Mouse (Mus musculus) kidney, embryonic 14.5 days (tissue): ENCODE measurements around the gene Ddah1. TPM values are rescaled to one million over a fixed set of nuclear protein-coding genes. Genes with fewer than 3 reads are reported as not detected.
A peak's percentile ranks its signal among the peaks of the same experiment; 100 is the strongest.

Experiments used
- ATAC-seq: fragments of 200-750 bp; cut with Nextera tagmentation; 2 replicates; pipeline ENCODE4 v1.8.0; 2017; ENCODE audit warnings: moderate number of reproducible peaks, mild to moderate bottlenecking, moderate TSS enrichment, moderate library complexity; ENCODE audit not compliant: low FRiP score, low TSS enrichment
- H3K27ac ChIP-seq: fragments of 300-500 bp; sonication (generic); 2 replicates; pipeline ENCODE4 v1.5.1; 2014; ENCODE audit warnings: low read depth, mild to moderate bottlenecking, low read length, moderate library complexity, mixed read lengths
- H3K27me3 ChIP-seq: fragments of 300-500 bp; sonication (generic); 2 replicates; pipeline ENCODE4 v1.6.1; 2014; ENCODE audit warnings: mild to moderate bottlenecking, low read length; ENCODE audit not compliant: control insufficient read depth, insufficient read depth
- H3K36me3 ChIP-seq: fragments of 300-500 bp; sonication (generic); 2 replicates; pipeline ENCODE4 v1.6.1; 2014; ENCODE audit warnings: low read length, mixed read lengths; ENCODE audit not compliant: control insufficient read depth, insufficient read depth
- H3K4me1 ChIP-seq: fragments of 300-500 bp; sonication (generic); 2 replicates; pipeline ENCODE4 v1.6.1; 2014; ENCODE audit warnings: low read length, mixed read lengths; ENCODE audit not compliant: control insufficient read depth, insufficient read depth
- H3K4me2 ChIP-seq: fragments of 300-500 bp; sonication (generic); replicated peaks from 2 replicates; pipeline ENCODE4 v1.6.1; 2014; ENCODE audit warnings: low read depth, mild to moderate bottlenecking, low read length
- H3K4me3 ChIP-seq: fragments of 300-500 bp; sonication (generic); 2 replicates; pipeline ENCODE4 v1.5.1; 2014; ENCODE audit warnings: mild to moderate bottlenecking, low read length
- H3K9ac ChIP-seq: fragments of 300-500 bp; sonication (generic); 2 replicates; pipeline ENCODE4 v1.6.1; 2014; ENCODE audit warnings: low read depth, mild to moderate bottlenecking, low read length, moderate library complexity
- H3K9me3 ChIP-seq: fragments of 300-500 bp; sonication (generic); 2 replicates; pipeline ENCODE4 v1.6.1; 2016; ENCODE audit warnings: low read length; ENCODE audit not compliant: control insufficient read depth
- WGBS: fragments of 180-500 bp; shearing (Covaris S2); extraction: QIAGEN DNeasy Blood & Tissue Kit; methylation state at CpG from one replicate; pipeline ENCODE4 v1.1.7; 2014; 5-methylcytosine and 5-hydroxymethylcytosine counted together
- polyA plus RNA-seq: library from polyadenylated mRNA; unstranded; fragments of >200 nt; fragmentation: Nextera tagmentation; extraction: Ambion mirVana; gene quantifications from 2 replicates; pipeline ENCODE4 v1.2.1, GENCODE M21; 2014

Ddah1 gene
- polyA plus RNA-seq, 1 experiment from 2014 or later, result 63.2 TPM

GRCm38 (mm10) chr3:145828906-145829305 is 70.4 kb downstream of the Ddah1 start:
- 75% methylated on average over 5 of the region's 5 CpGs for WGBS
- no peaks in the 10 kb centered on the region for H3K36me3 ChIP-seq
- no peak overlapping the region for H3K27ac ChIP-seq
- no peak for ATAC-seq
- peaks cover 30% of the 10 kb centered on the region for H3K4me1 ChIP-seq
- no peaks in the 10 kb centered on the region for H3K9me3 ChIP-seq
- no peak overlapping the region for H3K4me3 ChIP-seq
- H3K4me2 ChIP-seq, result no peak overlapping the region
- no peak overlapping the region for H3K9ac ChIP-seq
- H3K27me3 ChIP-seq, result no peaks in the 10 kb centered on the region

- H3K9me3 ChIP-seq, result no peaks in the 10 kb centered on the region; the same call in 1 of the 2 replicates
These were observed 75.6 kb downstream of the Ddah1 start for GRCm38 (mm10) chr3:145833948-145834538.

GRCm38 (mm10) chr3:145838281-145838680 is 79.8 kb downstream of the Ddah1 start:
- Histone ChIP-seq H3K4me2 (no peak overlapping the region), H3K4me3 (no peak overlapping the region), H3K9ac (no peak overlapping the region), H3K27ac (no peak overlapping the region), H3K9me3 (no peaks in the 10 kb centered on the region; the same call in 1 of the 2 replicates), H3K36me3 (no peaks in the 10 kb centered on the region), H3K4me1 (0 out of 2 replicates have a peak, but pooled peaks cover 11% of the 10 kb centered on the region), H3K27me3 (no peaks in the 10 kb centered on the region)
- no peak for ATAC-seq

More at GRCm38 (mm10) chr3:145833948-145834538, 75.6 kb downstream of the Ddah1 start:
- H3K36me3 ChIP-seq, result no peaks in the 10 kb centered on the region
- H3K27me3 ChIP-seq, result no peaks in the 10 kb centered on the region
- H3K9ac ChIP-seq, result no peak overlapping the region
- H3K4me2 ChIP-seq, result no peak overlapping the region
- no peak overlapping the region for H3K4me3 ChIP-seq
- no peak for ATAC-seq
- 22% methylated on average over 8 of the region's 8 CpGs for WGBS
- peak overlapping the region; percentile 59; the same call in 1 of the 2 replicates for H3K27ac ChIP-seq
- 0 out of 2 replicates have a peak, but pooled peaks cover 11% of the 10 kb centered on the region for H3K4me1 ChIP-seq

- no peaks in the 10 kb centered on the region for H3K27me3 ChIP-seq
- no peak for ATAC-seq
- no peak overlapping the region for H3K4me3 ChIP-seq
- peak overlapping the region; percentile 5; the same call in 1 of the 2 replicates for H3K27ac ChIP-seq
- H3K4me2 ChIP-seq, result no peak overlapping the region
- H3K36me3 ChIP-seq, result no peaks in the 10 kb centered on the region
- no peaks in the 10 kb centered on the region; the same call in 1 of the 2 replicates for H3K9me3 ChIP-seq
- no peaks in the 10 kb centered on the region for H3K4me1 ChIP-seq
- H3K9ac ChIP-seq, result no peak overlapping the region
- WGBS, result 50% methylated on average over 12 of the region's 12 CpGs
These were observed 83.7 kb downstream of the Ddah1 start for GRCm38 (mm10) chr3:145841961-145842710.

- Histone ChIP-seq H3K4me2 (no peak overlapping the region), H3K36me3 (no peaks in the 10 kb centered on the region), H3K4me3 (no peak overlapping the region), H3K9me3 (no peaks in the 10 kb centered on the region; the same call in 1 of the 2 replicates), H3K4me1 (no peaks in the 10 kb centered on the region), H3K9ac (no peak overlapping the region), H3K27me3 (no peaks in the 10 kb centered on the region), H3K27ac (no peak overlapping the region)
- ATAC-seq, result no peak
- WGBS, result 93% methylated on average over 3 of the region's 3 CpGs
These were observed 85.4 kb downstream of the Ddah1 start for GRCm38 (mm10) chr3:145843836-145844235.

- Histone ChIP-seq H3K4me3 (no peak overlapping the region), H3K9ac (no peak overlapping the region), H3K36me3 (no peaks in the 10 kb centered on the region), H3K9me3 (no peaks in the 10 kb centered on the region), H3K27ac (no peak overlapping the region), H3K4me2 (no peak overlapping the region), H3K27me3 (no peaks in the 10 kb centered on the region), H3K4me1 (no peaks in the 10 kb centered on the region)
- no peak for ATAC-seq
- WGBS, result 59% methylated on average over 3 of the region's 3 CpGs
These were observed 86.4 kb downstream of the Ddah1 start for GRCm38 (mm10) chr3:145844891-145845290.

GRCm38 (mm10) chr3:145846255-145846654 is 87.8 kb downstream of the Ddah1 start:
- H3K9me3 ChIP-seq, result no peaks in the 10 kb centered on the region
- 93% methylated on average over 2 of the region's 2 CpGs for WGBS
- no peak overlapping the region for H3K9ac ChIP-seq
- H3K36me3 ChIP-seq, result no peaks in the 10 kb centered on the region
- H3K4me1 ChIP-seq, result no peaks in the 10 kb centered on the region
- H3K27ac ChIP-seq, result no peak overlapping the region
- no peaks in the 10 kb centered on the region for H3K27me3 ChIP-seq
- no peak overlapping the region for H3K4me2 ChIP-seq
- H3K4me3 ChIP-seq, result no peak overlapping the region
- no peak for ATAC-seq

- 89% methylated on average over 5 of the region's 5 CpGs for WGBS
- Histone ChIP-seq H3K27me3 (no peaks in the 10 kb centered on the region), H3K4me2 (no peak overlapping the region), H3K36me3 (no peaks in the 10 kb centered on the region), H3K9ac (no peak overlapping the region), H3K4me3 (no peak overlapping the region), H3K9me3 (no peaks in the 10 kb centered on the region), H3K27ac (no peak overlapping the region), H3K4me1 (no peaks in the 10 kb centered on the region)
- ATAC-seq, result no peak
These were observed 93.6 kb downstream of the Ddah1 start for GRCm38 (mm10) chr3:145852041-145852440.

- no peak overlapping the region for H3K4me2 ChIP-seq
- no peak overlapping the region for H3K4me3 ChIP-seq
- no peaks in the 10 kb centered on the region; the same call in 1 of the 2 replicates for H3K9me3 ChIP-seq
- ATAC-seq, result no peak
- H3K9ac ChIP-seq, result no peak overlapping the region
- no peak overlapping the region for H3K27ac ChIP-seq
- no peaks in the 10 kb centered on the region for H3K27me3 ChIP-seq
- H3K36me3 ChIP-seq, result no peaks in the 10 kb centered on the region
- no peaks in the 10 kb centered on the region for H3K4me1 ChIP-seq
- 92% methylated on average over 4 of the region's 4 CpGs for WGBS
These were observed 94.3 kb downstream of the Ddah1 start for GRCm38 (mm10) chr3:145852800-145853199.
